Mouse (Mus musculus) neural tube, embryonic 15.5 days (tissue): ENCODE measurements around the gene Gsg1l. TPM values are rescaled to one million over a fixed set of nuclear protein-coding genes. Genes with fewer than 3 reads are reported as not detected.

Experiments
- ATAC-seq: fragments of 200-750 bp; cut with Nextera tagmentation; 2 replicates; pipeline ENCODE4 v1.8.0; 2017; ENCODE audit warnings: mild to moderate bottlenecking, moderate TSS enrichment, moderate library complexity; ENCODE audit not compliant: low FRiP score
- H3K27ac ChIP-seq: fragments of 300-500 bp; sonication (generic); replicated peaks from 2 replicates; pipeline ENCODE4 v1.5.1; 2015; ENCODE audit warnings: mild to moderate bottlenecking, inconsistent platforms
- H3K27me3 ChIP-seq: fragments of 300-500 bp; sonication (generic); replicated peaks from 2 replicates; pipeline ENCODE4 v1.6.1; 2015; ENCODE audit warnings: inconsistent platforms
- H3K36me3 ChIP-seq: fragments of 300-500 bp; sonication (generic); 2 replicates; pipeline ENCODE4 v1.6.1; 2015; ENCODE audit warnings: inconsistent platforms
- H3K4me1 ChIP-seq: fragments of 300-500 bp; sonication (generic); 2 replicates; pipeline ENCODE4 v1.6.1; 2015; ENCODE audit warnings: inconsistent platforms
- H3K4me2 ChIP-seq: fragments of 300-500 bp; sonication (generic); 2 replicates; pipeline ENCODE4 v1.6.1; 2015; ENCODE audit warnings: inconsistent platforms, mild to moderate bottlenecking, moderate library complexity
- H3K4me3 ChIP-seq: fragments of 300-500 bp; sonication (generic); replicated peaks from 2 replicates; pipeline ENCODE4 v1.5.1; 2015; ENCODE audit warnings: mild to moderate bottlenecking, inconsistent platforms
- H3K9ac ChIP-seq: fragments of 300-500 bp; sonication (generic); replicated peaks from 2 replicates; pipeline ENCODE4 v1.6.1; 2015; ENCODE audit warnings: mild to moderate bottlenecking, inconsistent platforms
- H3K9me3 ChIP-seq: fragments of 300-500 bp; sonication (generic); replicated peaks from 2 replicates; pipeline ENCODE4 v1.6.1; 2016; ENCODE audit warnings: inconsistent platforms
- WGBS: fragments of 180-500 bp; shearing (Covaris S2); methylation state at CpG from one replicate; pipeline ENCODE4 v1.1.7; 2015; ENCODE audit warnings: mixed read lengths; 5-methylcytosine and 5-hydroxymethylcytosine counted together
- polyA plus RNA-seq: library from polyadenylated mRNA; unstranded; fragments of >200 nt; fragmentation: Nextera tagmentation; extraction: Ambion mirVana; gene quantifications from 2 replicates; pipeline ENCODE4 v1.2.1, GENCODE M21; 2015

The Gsg1l gene
- polyA plus RNA-seq, 1 experiment from 2014 or later: 14.4 TPM

- H3K9ac ChIP-seq: no peak overlapping the region
These were observed 109.4 kb downstream of the Gsg1l start for GRCm38 (mm10) chr7:125972776-125973175.

GRCm38 (mm10) chr7:125972174-125972672 is 110.0 kb downstream of the Gsg1l start:
- H3K36me3 ChIP-seq: no peaks in the 10 kb centered on the region
- no peak overlapping the region for H3K4me2 ChIP-seq
- no peak overlapping the region for H3K4me3 ChIP-seq
- peaks cover 17% of the 10 kb centered on the region for H3K4me1 ChIP-seq
- no peak overlapping the region for H3K9ac ChIP-seq
- no peaks in the 10 kb centered on the region for H3K9me3 ChIP-seq
- WGBS: 49% methylated on average over 7 of the region's 7 CpGs
- ATAC-seq: no peak
- H3K27ac ChIP-seq: 0 out of 2 replicates have a peak overlapping the region, but pooled peaks have one; percentile 9
- H3K27me3 ChIP-seq: no peaks in the 10 kb centered on the region

More at GRCm38 (mm10) chr7:125972776-125973175, 109.4 kb downstream of the Gsg1l start:
- peaks cover 17% of the 10 kb centered on the region for H3K4me1 ChIP-seq
- H3K36me3 ChIP-seq: no peaks in the 10 kb centered on the region
- no peaks in the 10 kb centered on the region for H3K27me3 ChIP-seq
- peak overlapping the region; percentile 52 for H3K27ac ChIP-seq
- H3K4me3 ChIP-seq: no peak overlapping the region
- ATAC-seq: no peak
- H3K4me2 ChIP-seq: no peak overlapping the region
- WGBS: 48% methylated on average over 6 of the region's 6 CpGs
- no peaks in the 10 kb centered on the region for H3K9me3 ChIP-seq

- WGBS: 81% methylated on average over 3 of the region's 3 CpGs
- Histone ChIP-seq H3K4me1 (peaks cover 27% of the 10 kb centered on the region), H3K27me3 (no peaks in the 10 kb centered on the region), H3K9me3 (no peaks in the 10 kb centered on the region), H3K4me2 (no peak overlapping the region), H3K9ac (no peak overlapping the region), H3K27ac (no peak overlapping the region), H3K36me3 (no peaks in the 10 kb centered on the region), H3K4me3 (no peak overlapping the region)
- ATAC-seq: no peak
These were observed 113.1 kb downstream of the Gsg1l start for GRCm38 (mm10) chr7:125969076-125969475.

GRCm38 (mm10) chr7:125966402-125967261 is 115.6 kb downstream of the Gsg1l start:
- no peak for ATAC-seq
- Histone ChIP-seq H3K4me3 (no peak overlapping the region), H3K9ac (no peak overlapping the region), H3K27me3 (no peaks in the 10 kb centered on the region), H3K27ac (no peak overlapping the region; the same call in 1 of the 2 replicates), H3K4me1 (peaks cover 10% of the 10 kb centered on the region), H3K9me3 (no peaks in the 10 kb centered on the region), H3K4me2 (no peak overlapping the region), H3K36me3 (no peaks in the 10 kb centered on the region)
- 31% methylated on average over 16 of the region's 16 CpGs for WGBS

GRCm38 (mm10) chr7:125964087-125964607 is 118.1 kb downstream of the Gsg1l start:
- Histone ChIP-seq H3K4me2 (no peak overlapping the region), H3K9me3 (no peaks in the 10 kb centered on the region), H3K4me3 (no peak overlapping the region), H3K27ac (no peak overlapping the region), H3K9ac (no peak overlapping the region), H3K4me1 (peaks cover 10% of the 10 kb centered on the region), H3K36me3 (no peaks in the 10 kb centered on the region), H3K27me3 (no peaks in the 10 kb centered on the region)
- no peak for ATAC-seq
- 63% methylated on average over 8 of the region's 8 CpGs for WGBS

GRCm38 (mm10) chr7:125959294-125960048 is 122.7 kb downstream of the Gsg1l start:
- no peak overlapping the region for H3K27ac ChIP-seq
- WGBS: 57% methylated on average over 17 of the region's 18 CpGs
- no peaks in the 10 kb centered on the region for H3K27me3 ChIP-seq
- H3K4me3 ChIP-seq: no peak overlapping the region
- H3K9ac ChIP-seq: no peak overlapping the region
- H3K9me3 ChIP-seq: no peaks in the 10 kb centered on the region
- H3K4me1 ChIP-seq: peaks cover 5% of the 10 kb centered on the region; the same call in 1 of the 2 replicates
- no peak overlapping the region for H3K4me2 ChIP-seq
- H3K36me3 ChIP-seq: no peaks in the 10 kb centered on the region
- ATAC-seq: no peak

- Histone ChIP-seq H3K27ac (no peak overlapping the region), H3K9me3 (no peaks in the 10 kb centered on the region), H3K36me3 (no peaks in the 10 kb centered on the region), H3K9ac (no peak overlapping the region), H3K4me3 (no peak overlapping the region), H3K27me3 (no peaks in the 10 kb centered on the region), H3K4me2 (no peak overlapping the region), H3K4me1 (peaks cover 7% of the 10 kb centered on the region)
- no peak for ATAC-seq
- WGBS: 96% methylated on average over 5 of the region's 5 CpGs
These were observed 123.4 kb downstream of the Gsg1l start for GRCm38 (mm10) chr7:125958856-125959255.

GRCm38 (mm10) chr7:125954994-125955393 is 127.2 kb downstream of the Gsg1l start:
- no peaks in the 10 kb centered on the region for H3K36me3 ChIP-seq
- no peak overlapping the region for H3K4me3 ChIP-seq
- no peaks in the 10 kb centered on the region for H3K27me3 ChIP-seq
- H3K9ac ChIP-seq: no peak overlapping the region
- no peak for ATAC-seq
- WGBS: 46% methylated on average over 5 of the region's 5 CpGs
- H3K4me2 ChIP-seq: no peak overlapping the region
- no peaks in the 10 kb centered on the region for H3K9me3 ChIP-seq
- H3K4me1 ChIP-seq: peaks cover 10% of the 10 kb centered on the region
- 0 out of 2 replicates have a peak overlapping the region, but pooled peaks have one; percentile 28 for H3K27ac ChIP-seq

- H3K9me3 ChIP-seq: no peaks in the 10 kb centered on the region
- no peaks in the 10 kb centered on the region for H3K27me3 ChIP-seq
- peaks cover 10% of the 10 kb centered on the region for H3K4me1 ChIP-seq
- WGBS: 53% methylated on average over 3 of the region's 3 CpGs
- H3K9ac ChIP-seq: no peak overlapping the region
- no peak overlapping the region for H3K4me2 ChIP-seq
- ATAC-seq: no peak
- no peaks in the 10 kb centered on the region for H3K36me3 ChIP-seq
- H3K4me3 ChIP-seq: no peak overlapping the region
- no peak overlapping the region for H3K27ac ChIP-seq
These were observed 127.8 kb downstream of the Gsg1l start for GRCm38 (mm10) chr7:125954356-125954878.

GRCm38 (mm10) chr7:125953844-125954243 is 128.4 kb downstream of the Gsg1l start:
- no peak overlapping the region for H3K4me3 ChIP-seq
- ATAC-seq: no peak
- 62% methylated on average over 6 of the region's 6 CpGs for WGBS
- peaks cover 10% of the 10 kb centered on the region for H3K4me1 ChIP-seq
- no peaks in the 10 kb centered on the region for H3K27me3 ChIP-seq
- no peak overlapping the region for H3K4me2 ChIP-seq
- no peak overlapping the region for H3K9ac ChIP-seq
- H3K36me3 ChIP-seq: no peaks in the 10 kb centered on the region
- no peaks in the 10 kb centered on the region for H3K9me3 ChIP-seq
- no peak overlapping the region for H3K27ac ChIP-seq

- H3K4me1 ChIP-seq: peaks cover 10% of the 10 kb centered on the region
- 80% methylated on average over 7 of the region's 7 CpGs for WGBS
- no peak overlapping the region for H3K9ac ChIP-seq
- no peak for ATAC-seq
- no peaks in the 10 kb centered on the region for H3K27me3 ChIP-seq
- no peaks in the 10 kb centered on the region for H3K36me3 ChIP-seq
- no peak overlapping the region for H3K27ac ChIP-seq
- H3K4me2 ChIP-seq: no peak overlapping the region
- H3K9me3 ChIP-seq: no peaks in the 10 kb centered on the region
- H3K4me3 ChIP-seq: no peak overlapping the region
These were observed 130.3 kb downstream of the Gsg1l start for GRCm38 (mm10) chr7:125951911-125952310.
